Mouse (Mus musculus) E14TG2a.4 (cell line): ENCODE data around the gene Col17a1.

Source experiments
- CTCF ChIP-seq: conservative IDR thresholded peaks from 2 replicates; pipeline ENCODE4 v1.5.1; 2014; ENCODE audit warnings: low read length
- POU5F1 ChIP-seq: IDR thresholded peaks from 2 replicates; pipeline ENCODE4 v1.6.1; 2014; ENCODE audit warnings: low read length, borderline replicate concordance

GRCm38 (mm10) chr19:47730691-47731070, 38.8 kb upstream of the Col17a1 start:
- TF ChIP-seq POU5F1 (no peak), CTCF (no peak)
